Mouse (Mus musculus) embryonic fibroblast, embryonic 13.5 days (primary cell): ENCODE data around the gene Pax4.

ENCODE experiments used
- CTCF ChIP-seq: IDR thresholded peaks from 2 replicates; pipeline ENCODE4 v1.5.1; 2011; ENCODE audit warnings: mild to moderate bottlenecking, control low read depth, low read length, moderate library complexity, borderline replicate concordance; ENCODE audit not compliant: insufficient read depth
- POLR2A ChIP-seq: IDR thresholded peaks from 2 replicates; pipeline ENCODE4 v1.6.1; 2011; ENCODE audit warnings: low read depth, mild to moderate bottlenecking, control low read depth, low read length, moderate library complexity

DNA sequence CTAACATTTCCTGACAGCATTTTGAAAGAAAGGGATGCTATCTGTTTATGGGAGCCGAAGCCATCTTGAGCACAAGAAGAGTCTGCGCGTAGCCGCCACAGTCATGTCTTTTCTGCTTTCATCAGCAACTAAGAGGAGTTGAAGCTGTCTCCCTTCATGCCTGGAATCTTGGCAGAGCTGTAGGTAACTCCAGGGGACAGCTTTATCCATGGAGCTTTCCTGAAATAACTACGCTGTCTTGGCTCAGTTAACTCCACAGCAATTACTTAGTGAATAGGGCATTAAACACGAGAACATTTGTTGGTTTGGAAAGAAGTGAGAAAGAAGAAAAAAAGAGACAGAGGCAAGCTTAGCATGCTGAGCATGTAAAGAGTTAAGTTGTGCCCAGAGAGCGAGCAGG lies 1.2 kb downstream of the Pax4 start:
- no peak for TF ChIP-seq CTCF
- TF ChIP-seq POLR2A = no peak
